Mouse (Mus musculus) T-helper 17 cell (primary cell): ENCODE data around the gene Mpzl1.

Experiments
- in situ Hi-C, 2 experiments: fragments of 300-600 bp; cut with MboI, MseI; formaldehyde crosslinking; loops; 1 replicate in 1 of 2; 2 replicates in 1 of 2; pipeline ENCODE4 v1.15.1; 2025; ENCODE audit warnings: high pct_unique_total_duplicates in 2 of 2

Mpzl1 gene

GRCm38 (mm10) chr1:165586366-165586765, 48.0 kb downstream of the Mpzl1 start:
- in situ Hi-C loops: loop anchor here (5.0 to 10.0 kb wide), 2 partner anchors 46 to 48 kb away; partner anchors contain the start of gene Mpzl1 (in 2 of the 2)

GRCm38 (mm10) chr1:165585389-165586104, 48.8 kb downstream of the Mpzl1 start:
- in situ Hi-C loops: loop anchor here (5.0 to 10.0 kb wide), 2 partner anchors 47 to 49 kb away; partner anchors contain the start of gene Mpzl1 (in 2 of the 2)

GRCm38 (mm10) chr1:165583529-165584184, 50.7 kb downstream of the Mpzl1 start:
- in situ Hi-C loops: loop anchor here (5.0 to 10.0 kb wide), 3 partner anchors 51 to 154 kb away; partner anchors contain the start of gene Mpzl1 (in 1 of the 2)

- in situ Hi-C loops: loop anchor here (5.0 to 10.0 kb wide), 3 partner anchors 54 to 156 kb away; partner anchors contain the start of gene Mpzl1 (in 1 of the 2)
Observed at GRCm38 (mm10) chr1:165581255-165581654, 53.1 kb downstream of the Mpzl1 start.

GRCm38 (mm10) chr1:165579332-165579731, 55.0 kb downstream of the Mpzl1 start:
- in situ Hi-C loops: loop anchor here in 1 of 2 experiments (5.0 kb wide), 1 partner anchor 227 kb away; no protein-coding TSS in a partner anchor

- in situ Hi-C loops: loop anchor here in 1 of 2 experiments (5.0 kb wide), 1 partner anchor 224 kb away; no protein-coding TSS in a partner anchor
Observed at GRCm38 (mm10) chr1:165576459-165577112, 57.8 kb downstream of the Mpzl1 start.

GRCm38 (mm10) chr1:165576005-165576404, 58.3 kb downstream of the Mpzl1 start:
- in situ Hi-C loops: loop anchor here in 1 of 2 experiments (5.0 kb wide), 1 partner anchor 224 kb away; no protein-coding TSS in a partner anchor

- in situ Hi-C loops: no loop called here
Observed at GRCm38 (mm10) chr1:165567466-165567865, 66.9 kb downstream of the Mpzl1 start.

GRCm38 (mm10) chr1:165565283-165565682, 69.1 kb downstream of the Mpzl1 start:
- in situ Hi-C loops: no loop called here

- in situ Hi-C loops: no loop called here
Observed at GRCm38 (mm10) chr1:165559073-165559472, 75.3 kb downstream of the Mpzl1 start.

GRCm38 (mm10) chr1:165556711-165557110, 77.6 kb downstream of the Mpzl1 start:
- in situ Hi-C loops: no loop called here
